Mouse (Mus musculus): ENCODE data around the gene Nucb1. TPM values are rescaled to one million over a fixed set of nuclear protein-coding genes. Genes with fewer than 3 reads are reported as not detected.
"Not testable (repeated sequence)": the region's sequence is repeated elsewhere in the genome, so short reads cannot be mapped to it uniquely, and the experiment has no call there.

Gene Nucb1
- 110 and 111 TPM in 2 replicates for polyA plus RNA-seq (2015; fragmentation: Nextera tagmentation; extraction: Ambion mirVana)

GRCm38 (mm10) chr7:45509912-45510787, at the start of gene Nucb1:
TSS of gene Nucb1 (minus strand) at chr7:45510406.
- peak; percentile 93 for DNase-seq (ENCODE audit: low spot score)

- no peak for DNase-seq (ENCODE audit: low spot score)
These were observed 48.7 kb upstream of the Nucb1 start for GRCm38 (mm10) chr7:45558907-45559306.

DNA sequence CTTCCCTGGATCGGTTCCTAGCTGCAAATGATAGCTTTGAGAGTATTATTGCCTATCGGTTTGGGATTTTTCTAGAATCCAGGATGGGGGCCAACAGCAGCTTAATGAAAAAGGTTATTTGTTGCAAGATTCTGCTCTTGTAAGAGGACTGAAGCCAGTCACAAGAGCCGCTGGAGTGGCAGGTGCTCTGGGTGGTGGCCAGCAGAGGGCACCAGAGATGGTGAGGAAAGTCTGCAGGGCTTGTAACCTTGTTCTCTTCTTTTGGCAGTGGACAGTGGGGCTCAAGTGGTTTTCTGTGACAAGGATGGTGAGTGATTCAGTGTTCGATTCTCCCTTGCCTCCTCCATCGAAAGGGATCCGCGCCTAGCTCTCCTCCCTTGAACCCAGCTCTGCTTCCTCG, 45.6 kb upstream of the Nucb1 start:
- DNase-seq (ENCODE audit: low spot score), result peak; percentile 79

DNA sequence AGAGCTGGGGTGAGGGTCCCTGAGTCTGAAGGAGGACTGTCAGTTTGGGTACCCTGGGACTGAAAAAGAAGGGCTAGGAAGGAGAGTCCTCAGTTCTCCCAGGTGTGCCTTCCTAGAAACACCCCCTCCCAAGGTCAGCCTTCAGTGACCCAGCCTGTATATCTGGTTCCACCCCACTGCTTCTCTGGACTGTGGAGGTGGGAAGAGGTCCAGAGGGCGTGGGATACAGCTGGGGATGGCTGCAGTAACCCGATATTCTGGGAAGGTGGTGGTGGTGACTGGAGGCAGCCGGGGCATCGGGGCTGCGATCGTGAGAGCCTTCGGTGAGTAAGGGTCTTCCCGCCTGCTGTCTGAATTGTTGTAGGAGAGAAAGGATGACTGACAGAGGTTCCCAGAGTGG, 44.5 kb upstream of the Nucb1 start, which contains the start of gene Hsd17b14:
TSS of gene Hsd17b14 (plus strand) at position 150 of the 400 bp plus-strand sequence.
- no peak for DNase-seq (ENCODE audit: low spot score)

DNA sequence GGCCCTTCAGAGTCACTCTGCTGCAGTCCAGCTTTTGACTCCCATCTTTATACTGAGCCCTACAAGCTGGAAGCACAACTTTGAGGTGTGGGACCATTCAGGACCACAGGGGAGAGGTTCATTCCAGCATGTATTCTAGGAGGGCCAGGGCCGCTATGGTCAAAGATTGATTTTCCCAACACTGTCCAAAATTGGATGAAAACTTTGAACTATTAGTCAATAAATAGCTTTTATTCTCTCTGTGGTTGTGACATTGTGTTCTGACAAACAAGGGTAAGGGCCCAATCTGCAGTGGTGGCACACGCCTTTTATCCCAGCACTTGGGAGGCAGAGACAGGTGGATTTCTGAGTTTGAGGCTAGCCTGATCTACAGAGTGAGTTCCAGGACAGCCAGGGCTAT, 43.8 kb upstream of the Nucb1 start:
- DNase-seq (ENCODE audit: low spot score), result no peak

DNA sequence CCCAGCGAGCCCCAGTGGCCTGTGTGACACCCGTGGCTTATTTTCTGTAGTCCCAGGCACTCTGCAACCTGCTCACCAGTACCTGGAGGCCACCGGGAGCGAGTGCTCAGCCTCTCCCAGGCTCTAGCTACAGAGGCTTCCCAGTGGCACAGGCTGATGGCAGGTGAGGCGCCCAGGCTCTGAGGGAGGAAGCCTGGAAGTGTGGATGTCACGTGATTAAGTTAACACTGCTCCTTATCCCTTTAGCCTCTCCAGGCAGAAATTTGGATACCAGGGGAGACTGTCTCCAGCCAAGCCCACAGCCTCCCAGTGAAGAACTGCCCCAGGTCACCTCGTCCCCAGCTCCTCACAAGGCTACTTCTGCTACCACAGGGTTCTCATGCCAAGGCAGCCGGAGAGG, 43.3 kb upstream of the Nucb1 start:
- DNase-seq (ENCODE audit: low spot score), result no peak

DNA sequence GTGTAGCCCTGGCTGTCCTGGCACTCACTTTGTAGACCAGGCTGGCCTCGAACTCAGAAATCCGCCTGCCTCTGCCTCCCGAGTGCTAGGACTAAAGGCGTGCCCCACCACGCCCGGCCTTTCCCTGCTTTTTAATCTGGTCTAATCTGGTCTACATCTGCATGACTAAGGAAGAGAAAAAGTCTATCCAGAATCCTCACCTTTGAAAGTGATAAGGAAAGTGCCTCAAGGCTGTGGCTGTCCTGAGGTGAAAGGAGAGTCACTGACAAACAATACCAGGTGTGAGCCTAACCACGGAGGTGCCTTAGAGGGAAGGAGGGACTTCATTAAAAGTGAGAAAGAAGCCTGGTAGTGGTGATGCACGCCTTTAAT, 41.3 kb upstream of the Nucb1 start:
- DNase-seq (ENCODE audit: low spot score), result no peak

DNA sequence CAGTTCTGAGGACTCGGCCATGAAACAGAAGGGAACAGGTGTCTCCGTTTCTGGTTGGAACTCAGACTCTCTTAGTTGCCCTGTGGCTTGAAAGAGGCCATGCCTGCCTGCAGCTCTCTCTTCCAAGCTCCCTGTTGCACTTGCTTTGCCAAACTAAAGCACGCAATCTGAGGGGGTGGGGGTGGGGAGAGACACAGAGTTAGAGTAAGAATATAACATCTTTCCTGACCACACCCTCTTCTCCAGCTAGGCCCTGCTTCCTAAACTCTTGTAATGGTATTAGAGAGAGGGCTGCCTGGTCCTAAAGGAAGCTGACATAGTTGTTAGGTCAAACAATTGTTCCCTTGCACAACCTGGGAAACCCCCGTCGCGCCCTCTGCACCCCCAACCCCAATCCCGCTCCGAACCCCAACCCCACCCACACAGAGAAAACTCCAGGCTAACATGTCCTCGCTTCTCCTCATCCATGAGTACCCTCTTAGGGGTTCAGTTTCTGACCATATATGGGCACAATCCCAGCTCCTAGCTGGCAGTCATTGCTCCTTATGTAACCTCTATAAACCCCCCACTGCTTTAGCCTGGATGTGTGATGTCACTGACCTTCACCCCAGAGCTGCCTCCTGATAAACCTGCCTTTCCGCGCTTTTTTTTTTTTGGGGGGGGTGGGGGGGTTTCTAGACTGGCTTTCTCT, 40.8 kb upstream of the Nucb1 start:
- no peak for DNase-seq (ENCODE audit: low spot score)

DNA sequence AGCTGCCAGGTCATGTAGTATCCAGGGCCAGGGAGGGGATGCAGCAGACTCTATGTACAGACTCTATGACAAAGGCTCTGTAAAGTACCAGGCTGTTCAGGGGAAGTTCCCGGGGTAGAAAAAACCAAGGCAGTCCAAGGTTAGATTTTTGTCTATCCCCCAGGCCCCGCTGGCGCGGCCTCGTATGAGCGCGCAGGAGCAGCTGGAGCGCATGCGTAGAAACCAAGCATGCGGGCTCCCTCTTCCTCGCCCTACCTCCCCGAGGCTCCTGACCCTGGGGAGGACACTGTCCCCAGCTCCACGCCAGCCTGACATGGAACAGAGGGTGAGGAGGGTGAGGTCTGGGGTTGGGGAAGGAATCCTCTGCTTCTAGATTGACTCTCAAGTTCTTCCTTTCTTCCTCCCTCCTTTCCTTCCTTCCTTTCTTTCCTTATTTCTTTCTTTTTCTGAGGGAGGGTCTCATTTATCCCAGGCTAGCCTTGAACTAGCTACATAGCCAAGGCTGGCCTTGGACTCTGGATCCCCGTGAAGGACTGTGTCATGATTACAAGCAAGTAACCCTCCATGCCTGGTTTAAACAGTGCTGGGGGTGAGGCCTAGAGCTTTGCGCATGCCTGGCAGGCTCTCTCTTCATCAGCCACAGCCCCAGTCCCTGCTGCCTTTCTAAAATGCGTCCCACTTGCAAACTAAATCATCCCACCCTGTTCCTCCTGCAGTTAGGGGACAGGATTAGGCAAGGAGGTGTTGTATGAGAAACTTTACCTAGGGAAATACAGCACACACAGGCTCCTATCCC, 39.6 kb upstream of the Nucb1 start:
- no peak for DNase-seq (ENCODE audit: low spot score)

DNA sequence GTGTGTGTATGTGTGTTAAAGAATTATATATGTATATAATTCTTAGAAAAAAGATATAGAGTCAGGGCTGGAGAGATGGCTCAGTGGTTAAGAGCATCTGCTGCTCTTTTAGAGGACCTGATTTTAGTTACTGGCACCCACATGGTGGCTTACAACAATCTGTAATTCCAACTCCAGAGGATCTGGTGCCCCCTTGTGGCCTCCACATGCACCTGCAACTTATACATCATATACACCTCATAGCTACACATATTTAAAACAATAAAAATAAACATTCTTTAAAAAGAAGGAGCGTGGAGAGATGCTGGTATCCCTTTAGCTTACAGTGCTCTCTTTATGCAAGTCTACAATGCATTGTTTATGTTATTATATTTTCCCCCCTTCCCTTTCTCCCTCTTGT, 34.3 kb upstream of the Nucb1 start:
- DNase-seq (ENCODE audit: low spot score), result no peak

DNA sequence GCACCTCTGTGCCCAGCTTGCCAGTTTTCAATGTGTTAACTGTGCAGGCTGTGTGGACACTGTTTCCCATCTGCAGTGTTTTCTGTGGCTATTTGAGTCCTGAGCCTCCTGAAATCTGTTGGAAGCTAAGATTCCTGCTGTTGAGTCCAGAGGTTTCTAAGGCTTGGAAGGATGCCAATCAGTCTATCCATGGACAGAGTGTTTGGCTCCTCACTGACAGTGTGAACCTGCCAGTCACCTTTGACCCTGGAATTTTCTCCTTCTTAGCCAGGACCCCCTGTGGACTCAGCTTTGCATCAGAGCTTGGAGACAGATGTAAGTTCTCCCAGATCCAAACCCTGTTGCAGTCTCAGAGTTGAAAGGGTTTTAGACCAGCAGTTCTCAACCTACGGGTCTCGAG, 30.0 kb upstream of the Nucb1 start:
- DNase-seq (ENCODE audit: low spot score), result no peak

GRCm38 (mm10) chr7:45539095-45539494, 28.9 kb upstream of the Nucb1 start:
- no peak for DNase-seq (ENCODE audit: low spot score)

DNA sequence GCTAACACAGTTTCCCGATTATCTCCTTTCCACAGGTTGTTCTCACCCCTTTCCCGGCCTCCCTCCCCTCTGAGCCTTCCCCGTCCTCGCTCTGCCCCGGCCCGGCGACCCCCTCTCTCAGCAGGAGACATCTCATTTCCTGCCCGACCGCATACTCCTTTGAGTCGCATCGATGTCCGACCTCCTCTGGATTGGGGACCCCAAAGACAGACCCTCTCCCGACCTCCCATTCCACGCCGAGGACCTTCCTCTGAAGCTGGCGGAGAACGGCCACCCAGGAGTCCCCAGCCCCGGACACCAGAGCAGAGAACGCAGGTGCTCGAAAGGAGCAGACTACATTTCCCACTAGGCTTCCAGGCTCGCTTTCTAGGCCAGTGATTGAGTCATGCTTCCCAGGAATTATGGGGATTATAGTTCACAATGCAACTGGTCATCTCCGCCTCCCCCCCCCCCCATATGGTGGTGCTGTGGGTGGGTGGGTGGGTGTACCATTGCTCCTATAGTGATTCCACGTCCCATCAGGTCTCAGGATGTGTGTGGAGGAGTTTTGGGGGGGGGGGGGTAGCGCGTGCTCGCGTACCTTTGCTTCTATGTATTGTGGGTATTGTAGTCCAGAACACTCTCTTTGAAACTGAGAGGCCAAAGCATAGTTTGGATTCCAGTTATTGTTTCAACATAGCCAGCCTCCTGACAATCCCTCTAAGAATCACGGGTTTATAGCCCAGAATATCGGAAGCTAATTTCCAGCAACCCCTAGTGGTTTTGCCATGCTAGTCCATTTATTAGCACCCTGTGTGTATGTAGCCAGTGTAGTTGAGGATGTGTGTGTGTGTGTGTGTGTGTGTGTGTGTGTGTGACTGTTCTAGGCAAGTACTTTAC, 28.2 kb upstream of the Nucb1 start:
- DNase-seq (ENCODE audit: low spot score), result no peak

GRCm38 (mm10) chr7:45537602-45538001, 27.4 kb upstream of the Nucb1 start:
- DNase-seq (ENCODE audit: low spot score), result no peak

GRCm38 (mm10) chr7:45535676-45536075, 25.5 kb upstream of the Nucb1 start:
- DNase-seq (ENCODE audit: low spot score), result no peak

DNA sequence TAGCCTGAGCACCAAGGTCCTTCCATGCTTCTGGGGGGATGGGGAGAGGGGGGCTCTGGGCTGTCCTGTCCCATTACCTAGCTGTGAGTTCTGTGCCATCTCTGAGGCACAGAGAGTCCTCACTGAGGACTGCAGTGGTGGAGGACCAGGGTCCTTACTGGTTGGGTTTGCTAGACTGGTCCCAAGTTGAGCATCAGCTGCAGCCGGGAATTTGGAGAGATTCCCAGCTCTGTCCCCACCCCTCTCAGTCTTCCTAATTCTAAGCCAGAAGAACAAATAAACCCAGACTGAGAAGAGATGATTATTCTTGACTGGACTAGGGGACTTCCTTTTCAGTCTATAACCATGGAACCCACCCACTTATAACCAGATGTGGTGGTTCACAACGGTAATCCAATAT, 20.4 kb upstream of the Nucb1 start:
- no peak for DNase-seq (ENCODE audit: low spot score)

DNA sequence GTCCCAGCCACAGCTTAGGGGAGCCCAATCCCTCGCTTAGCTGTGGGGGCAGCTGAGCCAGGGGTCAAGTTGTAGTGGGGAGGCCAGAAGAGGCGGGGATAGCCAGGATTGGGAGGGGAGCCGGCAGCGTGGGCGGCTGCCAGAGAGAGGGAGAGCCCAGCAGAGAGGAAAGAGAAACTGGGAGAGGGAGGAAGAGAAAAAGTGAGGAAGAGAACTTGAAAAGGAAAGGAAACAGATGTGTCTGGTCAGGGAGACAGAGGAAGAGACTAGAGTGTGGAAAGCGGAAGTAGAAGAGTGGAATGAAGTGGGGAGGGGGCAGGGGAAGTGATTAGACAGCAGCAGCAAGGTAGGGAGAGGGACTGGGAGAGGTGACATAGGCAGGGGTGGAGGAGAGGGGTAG, 19.3 kb upstream of the Nucb1 start:
- DNase-seq (ENCODE audit: low spot score), result no peak

DNA sequence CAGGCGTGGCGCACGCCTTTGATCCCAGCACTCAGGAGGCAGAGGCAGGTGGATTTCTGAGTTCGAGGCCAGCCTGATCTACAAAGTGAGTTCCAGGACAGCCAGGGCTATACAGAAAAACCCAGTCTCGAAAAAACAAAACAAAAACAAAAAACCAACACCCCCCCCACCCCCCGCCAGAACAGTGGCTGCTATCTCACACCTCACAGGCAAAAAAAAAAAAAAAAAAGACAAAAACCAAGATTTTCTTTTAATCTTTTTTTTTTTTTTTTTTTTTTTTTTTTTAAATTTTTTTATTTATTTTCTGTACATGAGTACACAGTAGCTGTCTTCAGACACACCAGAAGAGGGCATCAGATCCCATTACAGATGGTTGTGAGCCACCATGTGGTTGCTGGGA, 17.0 kb upstream of the Nucb1 start:
- not testable (repeated sequence) for DNase-seq (ENCODE audit: low spot score)

DNA sequence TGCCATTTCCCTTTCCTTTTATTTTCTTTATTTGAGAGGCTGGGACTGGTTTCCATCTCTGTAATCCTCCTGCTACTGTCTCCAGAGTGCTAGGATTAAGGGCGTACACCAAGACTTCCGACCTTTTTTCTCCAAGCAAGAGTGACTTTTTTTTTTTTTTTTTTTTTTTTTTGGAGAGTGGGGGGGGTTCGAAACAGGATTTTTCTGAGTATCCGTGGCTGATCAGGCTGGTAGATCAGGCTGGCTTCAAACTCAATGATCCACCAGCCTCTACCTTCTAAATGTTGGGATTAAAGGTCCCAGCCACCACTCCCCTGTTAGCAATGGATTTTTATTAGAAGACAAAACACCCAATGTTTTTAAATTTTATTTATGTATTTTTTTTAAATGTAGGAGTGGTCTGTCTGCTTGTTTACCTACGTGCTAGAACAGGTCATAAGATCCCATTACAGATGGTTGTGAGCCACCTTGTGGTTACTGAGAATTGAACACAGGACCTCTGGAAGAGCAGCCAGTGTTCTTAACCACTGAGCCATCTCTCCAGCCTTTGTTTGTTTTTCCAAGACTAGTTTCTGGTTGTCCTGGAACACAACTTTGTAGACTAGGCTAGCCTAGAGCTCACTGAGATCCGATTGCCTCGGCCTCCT, 16.4 kb upstream of the Nucb1 start:
- DNase-seq (ENCODE audit: low spot score), result peak; percentile 48

GRCm38 (mm10) chr7:45525809-45526473, 15.7 kb upstream of the Nucb1 start, which contains the start of the genes Ppp1r15a and Plekha4:
TSS of gene Ppp1r15a (minus strand) at chr7:45526268.
TSS of gene Plekha4 (plus strand) at chr7:45526330.
- DNase-seq (ENCODE audit: low spot score), result peak; percentile 95
